Mouse (Mus musculus) C2C12 (cell line): ENCODE results near the gene Ramp1.

ENCODE experiments used
- CEBPB ChIP-seq: IDR thresholded peaks from one replicate; pipeline ENCODE4 v1.6.1; 2011; ENCODE audit warnings: low read depth, mild to moderate bottlenecking, control low read depth, moderate library complexity
- CTCF ChIP-seq: IDR thresholded peaks from one replicate; pipeline ENCODE4 v1.5.1; 2011; ENCODE audit not compliant: control insufficient read depth, insufficient read depth, insufficient read length
- MYOD1 ChIP-seq: IDR thresholded peaks from one replicate; pipeline ENCODE4 v1.6.1; 2011; ENCODE audit warnings: low read depth; ENCODE audit not compliant: control insufficient read depth, insufficient read length

DNA sequence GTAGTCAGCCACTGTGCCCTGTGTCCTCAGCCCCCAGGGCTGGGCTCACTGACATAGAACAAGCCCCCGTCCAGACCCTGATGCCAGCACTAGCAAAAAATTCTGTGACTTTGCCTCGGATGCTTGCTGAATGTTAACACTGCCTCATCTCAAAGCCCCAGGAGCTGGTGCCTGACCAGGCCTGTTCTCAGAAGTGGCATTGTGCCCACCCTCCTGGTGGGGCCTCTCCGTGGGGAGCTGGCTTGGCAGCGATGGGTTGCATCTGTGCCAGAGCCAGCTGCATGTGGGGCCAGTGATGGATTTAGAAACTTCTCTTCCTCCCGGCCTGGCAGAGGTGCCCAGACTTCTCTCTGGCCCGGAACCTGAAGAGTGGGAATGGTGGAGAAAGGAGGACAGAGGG is 30.2 kb downstream of the Ramp1 start:
- no peak for TF ChIP-seq CEBPB
- TF ChIP-seq CTCF = no peak
- no peak for TF ChIP-seq MYOD1
